Mouse (Mus musculus): ENCODE measurements around the gene Gpr85.

Gene Gpr85

GRCm38 (mm10) chr6:13816661-13817060 lies 23.1 kb downstream of the Gpr85 start:
- DNase-seq (ENCODE audit: low read depth): peak; percentile 78

- DNase-seq (ENCODE audit: low read depth): no peak
These were observed 27.6 kb downstream of the Gpr85 start for GRCm38 (mm10) chr6:13812157-13812556.

- DNase-seq (ENCODE audit: low read depth): no peak
These were observed 39.7 kb downstream of the Gpr85 start for GRCm38 (mm10) chr6:13800071-13800470.

- DNase-seq (ENCODE audit: low read depth): no peak
These were observed 42.4 kb downstream of the Gpr85 start for GRCm38 (mm10) chr6:13797389-13797788.
